Mouse (Mus musculus) neural tube, embryonic 15.5 days (tissue): Measurements from ENCODE around the gene Iffo1. TPM values are rescaled to one million over a fixed set of nuclear protein-coding genes. Genes with fewer than 3 reads are reported as not detected.

Experiments
- ATAC-seq: fragments of 200-750 bp; cut with Nextera tagmentation; 2 replicates; pipeline ENCODE4 v1.8.0; 2017; ENCODE audit warnings: mild to moderate bottlenecking, moderate TSS enrichment, moderate library complexity; ENCODE audit not compliant: low FRiP score
- H3K27ac ChIP-seq: fragments of 300-500 bp; sonication (generic); replicated peaks from 2 replicates; pipeline ENCODE4 v1.5.1; 2015; ENCODE audit warnings: mild to moderate bottlenecking, inconsistent platforms
- H3K27me3 ChIP-seq: fragments of 300-500 bp; sonication (generic); replicated peaks from 2 replicates; pipeline ENCODE4 v1.6.1; 2015; ENCODE audit warnings: inconsistent platforms
- H3K36me3 ChIP-seq: fragments of 300-500 bp; sonication (generic); 2 replicates; pipeline ENCODE4 v1.6.1; 2015; ENCODE audit warnings: inconsistent platforms
- H3K4me1 ChIP-seq: fragments of 300-500 bp; sonication (generic); 2 replicates; pipeline ENCODE4 v1.6.1; 2015; ENCODE audit warnings: inconsistent platforms
- H3K4me2 ChIP-seq: fragments of 300-500 bp; sonication (generic); 2 replicates; pipeline ENCODE4 v1.6.1; 2015; ENCODE audit warnings: inconsistent platforms, mild to moderate bottlenecking, moderate library complexity
- H3K4me3 ChIP-seq: fragments of 300-500 bp; sonication (generic); replicated peaks from 2 replicates; pipeline ENCODE4 v1.5.1; 2015; ENCODE audit warnings: mild to moderate bottlenecking, inconsistent platforms
- H3K9ac ChIP-seq: fragments of 300-500 bp; sonication (generic); replicated peaks from 2 replicates; pipeline ENCODE4 v1.6.1; 2015; ENCODE audit warnings: mild to moderate bottlenecking, inconsistent platforms
- H3K9me3 ChIP-seq: fragments of 300-500 bp; sonication (generic); replicated peaks from 2 replicates; pipeline ENCODE4 v1.6.1; 2016; ENCODE audit warnings: inconsistent platforms
- WGBS: fragments of 180-500 bp; shearing (Covaris S2); methylation state at CpG from one replicate; pipeline ENCODE4 v1.1.7; 2015; ENCODE audit warnings: mixed read lengths; 5-methylcytosine and 5-hydroxymethylcytosine counted together
- microRNA-seq: library from miRNA; unstranded; fragments of <30 nt; microRNA quantifications from one replicate; pipeline ENCODE4, GENCODE M21; 2017
- polyA plus RNA-seq: library from polyadenylated mRNA; unstranded; fragments of >200 nt; fragmentation: Nextera tagmentation; extraction: Ambion mirVana; gene quantifications from 2 replicates; pipeline ENCODE4 v1.2.1, GENCODE M21; 2015

Iffo1 gene
- polyA plus RNA-seq, 1 experiment from 2014 or later: 24.6 TPM

DNA sequence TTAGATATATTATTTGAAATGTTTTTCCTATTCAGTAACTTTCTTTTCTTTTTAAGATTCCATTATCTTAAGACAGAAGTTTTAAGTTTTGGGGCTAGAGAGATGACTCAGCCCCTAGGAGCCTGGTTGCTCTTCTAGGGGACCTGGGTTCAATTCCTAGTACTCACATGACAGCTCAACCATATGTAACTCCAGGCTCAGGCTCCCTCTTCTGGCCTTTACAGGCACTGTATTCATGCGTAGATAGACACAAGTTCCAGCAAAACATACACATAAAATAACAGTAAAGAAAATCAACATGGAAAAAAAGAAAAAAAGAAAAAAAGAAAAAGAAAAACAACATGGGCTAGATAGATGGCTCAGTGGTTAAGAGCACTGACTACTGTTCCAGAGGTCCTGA lies 65.4 kb downstream of the Iffo1 start:
- Histone ChIP-seq H3K27me3 (peaks cover 18% of the 10 kb centered on the region; the same call in 1 of the 2 replicates), H3K36me3 (no peaks in the 10 kb centered on the region), H3K9ac (no peak overlapping the region), H3K27ac (no peak overlapping the region), H3K4me2 (no peak overlapping the region), H3K9me3 (no peaks in the 10 kb centered on the region), H3K4me3 (no peak overlapping the region), H3K4me1 (no peaks in the 10 kb centered on the region)
- WGBS: 90% methylated on average over 1 of the region's 1 CpGs
- no peak for ATAC-seq

Small RNAs within 50 kb of the gene (microRNA-seq; reads per million reads assigned to microRNA genes)
- gene Mir3098 (not detected), gene Mir7045 (not detected)

Other genes starting within 250 kb of the Iffo1 start
- gene Lag3, start 233.5 kb upstream of the Iffo1 start, polyA plus RNA-seq: 3.2 and 3.5 TPM in 2 replicates
- 637 and 745 TPM in 2 replicates for gene Ptms, start 225.1 kb upstream of the Iffo1 start, polyA plus RNA-seq
- gene Mlf2, start 213.9 kb upstream of the Iffo1 start, polyA plus RNA-seq: 543 and 603 TPM in 2 replicates
- 95.4 and 112 TPM in 2 replicates for gene Cops7a, start 179.7 kb upstream of the Iffo1 start, polyA plus RNA-seq
- gene Pianp, start 148.5 kb upstream of the Iffo1 start, polyA plus RNA-seq: 59.4 and 72.4 TPM in 2 replicates
- 18.5 and 19.5 TPM in 2 replicates for gene Zfp384, start 136.1 kb upstream of the Iffo1 start, polyA plus RNA-seq
- gene Ing4, start 105.5 kb upstream of the Iffo1 start, polyA plus RNA-seq: 129 and 133 TPM in 2 replicates
- 17.3 and 21.5 TPM in 2 replicates for gene Acrbp, start 95.6 kb upstream of the Iffo1 start, polyA plus RNA-seq
- 1.0 and 1.2 TPM in 2 replicates for gene Lpar5, start 77.3 kb upstream of the Iffo1 start, polyA plus RNA-seq
- 87.5 and 93.9 TPM in 2 replicates for gene Chd4, start 49.3 kb upstream of the Iffo1 start, polyA plus RNA-seq
- gene Nop2, start 13.3 kb upstream of the Iffo1 start, polyA plus RNA-seq: 47.8 and 58.0 TPM in 2 replicates
- 1,563 and 1,690 TPM in 2 replicates for gene Gapdh, start 21.2 kb downstream of the Iffo1 start, polyA plus RNA-seq
- 38.2 and 56.6 TPM in 2 replicates for gene Ncapd2, start 46.5 kb downstream of the Iffo1 start, polyA plus RNA-seq
- 156 and 167 TPM in 2 replicates for gene Mrpl51, start 46.6 kb downstream of the Iffo1 start, polyA plus RNA-seq
- 53.8 and 57.4 TPM in 2 replicates for gene Vamp1, start 70.3 kb downstream of the Iffo1 start, polyA plus RNA-seq
- 7.1 and 11.9 TPM in 2 replicates for gene Tapbpl, start 86.6 kb downstream of the Iffo1 start, polyA plus RNA-seq
- 2.0 and 12.9 TPM in 2 replicates for gene Cd27, start 91.8 kb downstream of the Iffo1 start, polyA plus RNA-seq
- not detected in 2 replicates for gene Tuba3a, start 140.8 kb downstream of the Iffo1 start, polyA plus RNA-seq
- gene Ltbr, start 168.6 kb downstream of the Iffo1 start, polyA plus RNA-seq: 19.5 and 28.1 TPM in 2 replicates
- 0.44 and 2.6 TPM in 2 replicates for gene Scnn1a, start 175.4 kb downstream of the Iffo1 start, polyA plus RNA-seq
- 13.6 and 28.4 TPM in 2 replicates for gene Tnfrsf1a, start 204.1 kb downstream of the Iffo1 start, polyA plus RNA-seq
- 0.23 and 0.70 TPM in 2 replicates for gene Plekhg6, start 235.6 kb downstream of the Iffo1 start, polyA plus RNA-seq